Mouse (Mus musculus) regulatory T cell (primary cell): ENCODE results near the gene Xrcc3.

Experiments
- in situ Hi-C: fragments of 300-600 bp; cut with MboI, MseI; formaldehyde crosslinking; loops from one replicate; pipeline ENCODE4 v1.15.1; 2025; ENCODE audit warnings: high pct_unique_total_duplicates

The Xrcc3 gene

DNA sequence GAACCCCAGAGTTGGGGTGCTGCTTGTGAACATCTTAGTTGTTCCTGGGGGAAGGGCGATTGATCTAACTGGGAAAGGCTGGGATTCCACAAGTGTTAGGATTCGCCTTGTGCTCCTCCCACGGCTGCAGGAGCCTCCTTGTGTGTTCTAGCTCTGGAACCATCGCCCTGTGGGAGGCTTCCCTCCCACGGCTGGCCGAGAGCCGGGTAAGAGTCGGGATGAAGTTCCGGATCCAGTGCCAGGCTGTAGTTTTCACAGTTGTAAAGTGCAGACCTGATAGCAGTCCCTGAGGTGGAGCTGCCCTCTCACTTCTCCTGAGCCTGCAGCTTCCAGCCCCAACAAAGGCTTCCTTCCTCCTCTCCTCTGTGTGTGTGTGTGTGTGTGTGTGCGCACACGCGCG is 2.9 kb upstream of the Xrcc3 start:
- in situ Hi-C loops: no loop called here

DNA sequence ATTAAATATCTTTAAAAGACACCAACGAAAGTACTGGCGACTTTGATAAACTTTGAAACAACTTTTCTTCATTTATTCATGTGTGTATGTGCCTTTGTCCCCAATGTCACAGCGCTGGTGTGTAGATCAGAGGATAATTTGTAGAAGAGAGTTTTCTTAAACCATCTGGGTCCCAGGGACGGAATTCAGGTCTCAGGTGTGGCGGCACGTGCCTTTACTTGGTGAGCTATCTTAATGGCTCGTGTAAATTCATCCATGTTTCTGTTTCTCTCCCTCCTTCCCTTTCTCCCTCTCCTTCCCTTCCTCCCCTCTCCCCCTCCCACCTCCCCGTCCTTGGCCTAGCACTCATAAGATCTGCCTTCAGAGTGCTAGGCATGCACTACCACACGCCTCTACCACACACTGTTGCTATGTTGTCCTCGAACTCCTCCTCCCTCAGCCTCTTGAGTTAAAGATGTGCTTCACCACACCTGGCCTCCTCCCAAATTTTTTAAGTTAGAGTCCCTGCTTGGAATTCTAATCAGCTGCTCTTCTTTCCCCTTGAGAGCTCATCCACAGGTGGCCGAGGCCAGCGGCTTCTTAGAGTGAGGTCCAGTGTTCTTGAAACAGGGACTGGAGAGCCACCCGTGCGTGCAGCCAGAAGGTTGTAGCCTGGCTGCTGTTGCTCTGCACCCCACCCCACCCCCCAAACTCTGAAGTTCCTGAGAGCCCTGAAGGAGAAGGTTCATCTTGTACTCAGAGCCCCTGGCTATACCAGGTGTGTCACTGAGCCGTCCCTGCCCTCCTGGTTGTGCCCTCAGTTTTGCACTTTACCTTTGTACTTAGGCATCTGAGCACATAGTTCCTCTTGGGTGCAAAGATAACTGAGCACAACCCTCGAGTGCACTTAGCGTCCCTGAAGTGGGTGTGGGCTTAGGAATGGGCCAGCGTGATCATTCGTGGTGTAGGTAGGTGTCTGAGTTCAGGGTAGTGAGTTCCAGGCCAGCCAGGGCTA is 1.4 kb upstream of the Xrcc3 start:
- in situ Hi-C loops: no loop called here

DNA sequence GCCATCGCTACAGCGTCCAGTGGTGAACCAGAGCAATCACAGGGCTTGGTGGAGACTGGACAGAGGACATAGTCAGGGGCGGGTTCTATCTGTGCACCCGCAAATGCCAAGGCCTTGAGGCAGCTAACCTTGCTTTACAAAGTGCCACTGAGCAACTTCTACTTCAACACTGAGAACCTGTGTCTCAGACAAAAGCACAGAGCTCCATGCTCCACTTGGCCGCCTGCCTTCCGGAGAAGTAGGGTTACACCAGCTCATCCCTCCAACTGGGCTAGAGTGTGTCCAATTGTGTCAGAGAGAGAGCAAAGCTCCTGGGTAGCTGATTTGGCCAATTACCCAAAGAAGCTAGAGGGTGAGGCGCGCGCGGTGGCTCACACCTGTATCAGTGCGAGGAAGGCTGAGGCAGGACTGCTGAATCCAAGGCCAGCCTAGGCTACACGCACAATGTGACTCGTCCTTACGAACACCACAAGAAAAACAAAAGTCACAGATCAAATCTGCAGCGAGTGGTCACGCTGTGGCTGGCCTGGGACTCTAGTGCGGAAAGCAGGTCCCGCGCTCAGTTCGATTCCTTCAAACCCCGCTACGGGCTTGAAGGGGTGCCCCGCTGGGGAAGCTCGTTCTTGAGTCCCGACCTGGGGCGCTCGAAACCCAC is 435 bp downstream of the Xrcc3 start:
- in situ Hi-C loops: no loop called here

DNA sequence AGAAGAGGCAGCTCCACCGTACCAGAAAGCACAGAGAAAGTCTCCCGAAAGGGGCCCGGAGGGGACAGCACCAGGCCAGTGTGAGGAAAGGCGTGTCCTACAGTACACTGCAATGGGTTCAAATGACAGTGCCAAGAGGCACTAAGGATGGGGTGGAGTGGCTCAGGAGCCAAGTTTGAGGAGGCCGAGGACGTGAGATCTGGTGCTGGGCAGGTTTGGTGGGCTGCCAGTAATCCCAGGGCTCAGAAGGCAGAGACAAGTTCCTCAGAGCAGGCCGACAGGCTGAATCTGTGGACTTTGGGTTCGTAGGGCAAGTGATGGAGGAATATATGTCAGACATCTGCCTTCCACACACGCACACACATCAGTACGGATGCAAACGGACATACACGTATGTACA is 1.1 kb downstream of the Xrcc3 start:
- in situ Hi-C loops: no loop called here

GRCm38 (mm10) chr12:111812075-111812474 is 1.6 kb downstream of the Xrcc3 start:
- in situ Hi-C loops: no loop called here

GRCm38 (mm10) chr12:111809762-111810161 is 3.9 kb downstream of the Xrcc3 start:
- in situ Hi-C loops: no loop called here

GRCm38 (mm10) chr12:111808775-111809174 is 4.9 kb downstream of the Xrcc3 start:
- in situ Hi-C loops: no loop called here

DNA sequence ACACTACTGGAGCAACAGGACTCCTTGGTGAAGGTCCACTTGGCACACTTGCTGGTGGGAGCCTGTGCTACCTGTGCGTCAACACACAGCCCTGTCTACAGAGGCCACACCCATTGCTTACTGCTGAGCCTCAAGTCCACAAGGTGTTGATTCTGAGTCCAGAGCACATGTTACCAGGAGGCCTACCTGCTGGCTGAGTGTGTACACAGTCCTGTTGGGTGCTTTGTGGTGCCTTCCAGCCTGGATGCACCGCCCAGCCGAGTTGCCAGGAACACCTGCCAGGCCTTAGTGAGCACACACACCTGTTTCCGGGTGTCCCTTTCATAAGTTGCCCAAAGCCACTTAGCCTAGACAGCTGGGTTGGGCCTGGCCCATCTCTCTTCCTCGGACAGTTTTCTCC is 10.1 kb downstream of the Xrcc3 start:
- in situ Hi-C loops: no loop called here

DNA sequence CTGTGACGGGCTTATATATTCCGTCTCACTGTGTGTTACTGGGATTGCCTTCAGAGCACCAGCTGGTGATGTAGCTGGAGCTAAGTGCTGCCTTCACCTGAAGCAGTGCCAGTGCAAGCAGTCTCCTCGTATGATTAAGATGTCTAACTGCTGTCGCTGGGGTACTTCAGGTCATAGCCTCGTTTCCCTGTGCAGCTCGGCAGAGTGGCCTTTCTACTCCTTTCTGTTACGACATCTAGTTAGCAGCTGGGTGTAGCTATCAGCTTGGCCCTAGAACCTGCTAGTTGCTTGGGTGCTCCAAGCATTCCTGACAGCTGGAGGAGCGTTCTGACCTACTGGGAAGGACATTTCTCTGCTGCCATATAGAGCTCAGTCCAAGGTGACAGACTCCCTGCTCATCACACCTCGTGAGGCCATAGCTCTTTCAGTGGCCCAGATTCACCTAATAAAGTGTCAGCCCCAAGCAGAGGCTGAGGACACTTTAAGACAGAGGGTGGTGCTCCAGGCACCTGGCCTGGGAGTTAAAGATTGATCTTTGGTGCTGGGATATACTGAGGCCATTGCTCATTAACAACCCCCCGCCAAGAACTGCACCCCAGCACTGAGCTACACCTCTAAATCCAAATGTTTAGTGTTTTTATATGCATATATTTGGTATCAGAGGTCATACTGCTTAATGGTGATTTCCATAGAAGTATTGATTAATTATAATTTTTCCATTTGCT is 13.1 kb downstream of the Xrcc3 start:
- in situ Hi-C loops: no loop called here

DNA sequence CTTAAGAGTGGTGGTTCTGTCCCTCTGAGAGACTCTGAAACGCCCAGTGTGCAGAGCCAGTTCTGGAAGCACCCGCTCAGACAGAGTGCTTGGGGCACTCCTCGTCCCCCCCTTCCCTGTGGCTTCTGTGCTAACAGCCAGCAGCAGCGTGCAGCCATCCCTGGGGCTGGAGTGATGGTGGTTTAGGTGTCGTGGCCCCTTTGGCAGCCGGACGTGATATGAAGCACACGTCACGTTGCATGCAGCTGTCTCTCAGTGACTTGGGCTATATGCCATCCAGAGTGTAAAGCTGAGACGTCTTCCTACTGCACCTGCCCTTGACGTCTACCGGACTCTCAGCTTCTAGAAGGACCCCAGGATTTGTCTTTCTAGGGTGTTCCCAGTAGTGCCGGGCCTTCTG is 15.2 kb downstream of the Xrcc3 start:
- in situ Hi-C loops: no loop called here

DNA sequence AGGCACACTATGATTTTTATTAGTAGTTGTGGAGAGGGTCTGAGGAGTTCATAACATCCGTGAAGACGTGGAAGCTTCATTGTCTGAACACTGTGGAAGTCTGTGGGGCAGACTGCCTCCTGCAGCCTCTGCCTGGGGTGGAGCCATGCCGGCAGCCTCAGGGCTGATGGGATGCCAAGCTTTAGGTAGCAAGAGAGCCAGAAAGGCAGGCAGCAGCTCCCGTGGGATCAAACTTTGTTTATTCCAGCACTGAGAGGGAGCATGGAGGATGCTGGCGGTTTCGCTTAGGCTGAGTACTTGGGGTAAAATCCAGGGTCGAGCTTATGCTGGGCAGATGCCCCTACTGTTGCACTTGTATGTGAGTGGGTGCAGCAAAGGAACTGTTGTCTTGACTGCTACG is 16.4 kb downstream of the Xrcc3 start:
- in situ Hi-C loops: no loop called here

- in situ Hi-C loops: no loop called here
Measured at GRCm38 (mm10) chr12:111795180-111795895, 18.3 kb downstream of the Xrcc3 start.

- in situ Hi-C loops: no loop called here
Measured at GRCm38 (mm10) chr12:111794526-111795179, 19.0 kb downstream of the Xrcc3 start.

GRCm38 (mm10) chr12:111794102-111794501 is 19.6 kb downstream of the Xrcc3 start:
- in situ Hi-C loops: no loop called here

DNA sequence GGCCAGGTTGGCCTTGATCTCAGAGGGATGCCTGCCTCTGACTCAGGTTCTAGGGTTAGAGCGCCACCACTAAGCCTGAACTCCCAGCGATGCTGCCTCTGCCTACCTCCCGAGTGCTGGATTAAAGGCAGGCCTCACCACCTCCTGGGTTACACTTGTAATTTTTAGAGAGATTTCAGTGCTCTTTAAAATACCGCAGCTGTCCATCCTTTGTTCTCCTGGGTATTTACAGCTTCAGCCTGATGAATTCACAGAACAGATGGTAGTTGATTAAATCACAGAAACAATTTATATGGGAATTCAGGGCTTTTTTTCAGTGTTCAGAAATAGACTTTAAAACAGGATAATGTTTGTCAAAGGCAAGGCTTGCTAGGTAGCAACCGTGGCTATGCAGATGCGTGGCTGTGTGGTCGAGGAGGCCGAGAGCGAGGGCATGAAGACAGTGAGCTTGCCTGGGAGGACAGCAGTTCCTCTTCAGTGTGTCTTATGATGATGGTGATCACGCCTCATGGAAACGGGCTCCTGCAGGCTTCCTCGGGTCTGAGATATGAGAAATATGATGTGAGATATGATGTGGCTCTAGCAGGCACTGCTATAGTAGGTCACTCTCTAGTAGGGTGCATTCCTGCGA is 22.1 kb downstream of the Xrcc3 start:
- in situ Hi-C loops: no loop called here

DNA sequence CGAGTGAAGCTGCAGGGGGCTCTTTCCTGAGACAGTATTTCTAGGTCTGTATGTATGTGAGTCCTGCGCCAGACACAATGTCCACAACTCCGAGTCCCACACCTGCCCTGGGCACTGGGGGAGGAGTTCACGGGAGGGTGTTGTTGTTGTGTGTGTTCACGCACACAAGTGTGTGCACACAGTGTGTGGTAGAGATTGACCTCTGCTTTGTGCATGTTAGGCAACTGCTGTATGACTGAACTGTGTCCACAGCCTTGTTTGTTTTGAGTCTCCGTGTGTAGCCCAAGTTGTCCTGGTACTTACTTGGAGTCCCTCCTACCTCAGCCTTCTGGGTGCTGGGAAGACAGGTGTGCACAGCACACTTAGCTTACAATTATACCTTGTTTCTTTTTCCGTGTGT is 23.0 kb downstream of the Xrcc3 start:
- in situ Hi-C loops: no loop called here

DNA sequence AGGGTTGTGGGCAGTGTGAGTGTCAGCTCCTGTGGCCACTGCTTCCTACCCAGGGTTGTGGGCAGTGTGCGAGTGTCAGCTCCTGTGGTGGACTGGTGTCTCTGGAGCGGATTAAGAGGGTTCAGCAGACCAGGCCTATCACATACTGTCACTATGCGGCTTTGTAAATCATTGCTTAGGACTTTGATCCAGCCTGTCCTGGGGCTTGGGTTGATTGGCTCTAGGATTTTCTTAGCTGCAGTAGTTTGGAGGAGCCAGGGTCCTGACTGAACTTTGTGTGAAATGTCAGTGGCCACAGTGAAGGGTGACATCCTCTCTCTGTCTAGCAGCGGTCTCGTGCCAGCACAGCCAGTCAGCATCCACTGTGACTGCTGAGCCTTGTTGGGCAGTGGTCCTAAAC is 23.6 kb downstream of the Xrcc3 start:
- in situ Hi-C loops: no loop called here

- in situ Hi-C loops: no loop called here
Measured at GRCm38 (mm10) chr12:111787015-111787414, 26.7 kb downstream of the Xrcc3 start.

DNA sequence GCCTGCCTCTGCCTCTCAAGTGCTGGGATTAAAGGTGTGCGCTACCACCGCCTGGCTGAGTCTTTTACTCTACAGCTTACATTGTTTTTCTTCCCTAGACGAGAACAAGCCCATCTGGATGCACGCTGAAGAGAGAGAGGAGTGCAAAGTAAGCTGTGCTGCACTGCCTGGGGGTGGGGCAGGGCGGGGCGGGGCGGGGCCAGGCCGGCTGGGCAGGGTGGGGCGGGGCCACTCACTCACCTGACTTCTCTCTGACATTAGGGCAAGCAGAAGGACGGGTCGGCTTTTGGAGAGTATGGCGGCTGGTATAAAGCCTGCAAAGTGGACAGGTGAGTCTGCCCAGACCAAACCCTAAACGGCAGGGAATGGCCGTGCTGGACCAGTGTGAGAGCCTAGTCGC is 28.5 kb downstream of the Xrcc3 start:
- in situ Hi-C loops: no loop called here

DNA sequence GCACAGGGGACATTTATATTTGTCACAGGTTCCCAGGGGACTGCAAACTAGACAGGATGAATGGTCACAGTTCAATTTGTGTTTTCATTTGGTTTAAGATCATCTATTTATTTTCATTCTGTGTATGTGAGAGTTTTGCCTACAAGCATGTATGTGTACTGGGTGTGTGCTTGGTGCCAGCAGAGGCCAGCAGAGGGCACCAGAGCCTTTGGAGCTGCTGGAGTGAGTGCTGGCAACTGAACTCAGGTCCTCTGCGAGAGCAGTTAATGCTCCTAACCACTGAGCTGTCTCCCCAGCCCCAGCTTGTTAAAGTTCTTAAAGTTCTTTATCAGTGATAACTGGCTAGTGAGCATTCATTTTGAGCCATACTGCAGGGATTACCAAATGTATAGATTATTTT is 34.1 kb downstream of the Xrcc3 start:
- in situ Hi-C loops: no loop called here

- in situ Hi-C loops: no loop called here
Measured at GRCm38 (mm10) chr12:111777919-111778318, 35.8 kb downstream of the Xrcc3 start.
